Mouse (Mus musculus) splenic B cell, adult 2 months (primary cell): ENCODE measurements around the gene Cxcl15.
"Not testable (repeated sequence)": the region's sequence is repeated elsewhere in the genome, so short reads cannot be mapped to it uniquely, and the experiment has no call there.

ENCODE experiments used
- DNase-seq: peaks from one replicate; pipeline ENCODE4 v3.0.0-alpha.2; 2011; ENCODE audit warnings: low read depth, low spot score
- H3K27me3 ChIP-seq: 2 replicates; pipeline ENCODE4 v1.6.1; 2012; ENCODE audit warnings: mild to moderate bottlenecking, low read length, moderate library complexity, mixed read lengths; ENCODE audit not compliant: control insufficient read depth, poor library complexity, insufficient read depth, severe bottlenecking
- H3K36me3 ChIP-seq: 2 replicates; pipeline ENCODE4 v1.6.1; 2012; ENCODE audit warnings: mild to moderate bottlenecking, low read length, moderate library complexity, mixed read lengths; ENCODE audit not compliant: control insufficient read depth, poor library complexity, insufficient read depth, severe bottlenecking

Cxcl15 gene

GRCm38 (mm10) chr5:90777621-90778020 is 16.7 kb upstream of the Cxcl15 start:
- H3K36me3 ChIP-seq, result no peaks in the 10 kb centered on the region
- no peak for DNase-seq
- no peaks in the 10 kb centered on the region for H3K27me3 ChIP-seq

DNA sequence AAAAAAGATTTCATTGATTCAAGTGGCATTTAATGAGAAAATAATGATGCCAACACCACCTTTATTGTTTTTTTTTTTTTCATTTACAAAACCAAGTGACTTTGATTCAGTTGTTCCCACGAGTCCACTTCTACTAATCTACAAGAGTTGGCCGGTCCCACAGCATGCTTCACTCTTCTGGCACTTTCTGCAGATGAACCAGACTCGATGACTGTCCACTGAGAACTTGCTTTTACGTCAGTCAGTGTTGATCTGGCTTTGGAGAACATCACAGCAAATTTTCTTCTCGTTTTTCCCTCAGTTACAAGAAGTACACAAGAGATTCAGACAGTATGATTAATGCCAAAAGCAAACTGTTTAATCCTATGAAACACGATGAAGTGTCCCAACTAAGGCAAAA is 15.5 kb upstream of the Cxcl15 start:
- no peaks in the 10 kb centered on the region for H3K27me3 ChIP-seq
- H3K36me3 ChIP-seq, result no peaks in the 10 kb centered on the region
- no peak for DNase-seq

DNA sequence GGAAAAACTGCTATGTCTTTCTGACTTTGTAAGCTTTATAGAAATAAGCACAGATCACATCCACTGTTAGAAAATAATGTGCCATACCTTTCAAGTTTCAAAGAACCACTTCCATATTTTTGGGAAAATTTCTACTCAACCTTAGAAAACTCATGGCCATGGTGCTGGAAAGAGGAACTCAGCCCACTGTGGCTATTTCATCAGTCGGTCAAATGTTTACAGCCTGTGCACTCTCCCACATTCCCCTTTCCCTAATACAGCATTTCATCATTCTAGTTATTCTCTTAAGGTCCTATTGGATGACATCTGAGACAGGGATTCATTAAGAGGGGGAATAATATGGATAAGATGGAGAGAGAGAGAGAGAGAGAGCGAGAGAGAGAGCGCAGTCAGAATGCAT is 10.6 kb upstream of the Cxcl15 start:
- Histone ChIP-seq H3K27me3 (no peaks in the 10 kb centered on the region), H3K36me3 (no peaks in the 10 kb centered on the region)
- DNase-seq, result no peak

GRCm38 (mm10) chr5:90785659-90786588 is 8.4 kb upstream of the Cxcl15 start, which contains the start of gene Cxcl3:
TSS of gene Cxcl3 (plus strand) at chr5:90786103.
- H3K27me3 ChIP-seq, result no peaks in the 10 kb centered on the region
- H3K36me3 ChIP-seq, result no peaks in the 10 kb centered on the region
- no peak for DNase-seq

DNA sequence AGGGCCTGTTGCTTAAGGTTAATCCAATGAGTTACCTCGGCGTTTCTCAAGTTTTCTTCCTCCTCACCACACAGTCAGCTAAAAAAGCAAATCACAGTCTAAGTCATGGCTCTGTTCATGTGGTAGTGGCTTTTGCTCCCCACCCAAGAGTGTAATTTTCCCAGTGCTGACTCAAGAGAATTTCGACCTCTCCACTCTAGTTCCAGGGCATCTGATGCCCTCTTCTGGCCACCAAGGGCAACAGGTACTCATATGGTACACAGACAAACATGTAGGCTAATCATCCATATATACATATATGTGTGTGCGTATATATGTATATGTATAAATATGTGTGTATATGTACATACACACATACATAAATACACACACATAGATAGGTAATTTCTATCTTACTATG is 6.2 kb upstream of the Cxcl15 start:
- Histone ChIP-seq H3K36me3 (no peaks in the 10 kb centered on the region), H3K27me3 (no peaks in the 10 kb centered on the region)
- DNase-seq, result no peak

GRCm38 (mm10) chr5:90789306-90790073 is 4.8 kb upstream of the Cxcl15 start:
- Histone ChIP-seq H3K27me3 (no peaks in the 10 kb centered on the region), H3K36me3 (no peaks in the 10 kb centered on the region)
- no peak for DNase-seq

DNA sequence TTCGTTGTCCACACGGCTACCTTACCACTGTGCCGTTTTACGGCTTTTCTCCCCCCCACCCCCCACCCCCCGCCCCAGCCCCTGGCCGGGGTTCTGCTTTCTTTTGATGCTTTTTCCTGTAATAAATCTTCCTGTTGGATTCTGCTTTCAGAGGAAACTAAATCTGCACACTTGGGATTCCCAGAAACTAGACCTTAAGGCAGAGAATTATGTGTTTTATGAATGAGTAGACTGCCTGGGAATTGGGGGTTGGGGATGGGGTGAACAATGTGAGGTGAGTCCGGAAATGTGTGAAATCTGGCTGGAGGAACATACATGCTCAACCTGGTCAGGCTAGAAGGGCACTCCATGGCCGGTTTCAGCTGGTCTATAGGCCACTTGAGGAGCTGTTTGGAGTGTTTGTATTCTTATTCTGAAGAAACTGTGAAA is 4.2 kb upstream of the Cxcl15 start:
- H3K36me3 ChIP-seq, result no peaks in the 10 kb centered on the region
- DNase-seq, result no peak

DNA sequence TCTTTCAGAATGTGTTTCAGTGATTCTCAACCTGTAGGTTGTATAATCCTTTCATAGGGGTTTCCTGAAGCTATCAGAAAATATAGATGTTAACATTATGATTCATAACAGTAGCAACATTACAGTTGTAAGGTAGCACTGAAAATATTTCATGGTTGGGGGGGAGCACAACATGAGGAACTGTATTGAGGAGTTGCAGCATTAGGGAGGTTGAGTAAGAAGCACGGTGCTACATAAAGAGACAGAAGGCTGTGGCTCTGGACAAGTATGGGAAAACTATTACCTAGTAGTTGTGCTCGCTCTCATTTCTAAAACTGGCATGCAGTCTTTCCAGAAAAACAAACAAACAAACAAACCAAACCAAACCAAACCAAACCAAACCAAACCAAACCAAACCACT is 1.1 kb downstream of the Cxcl15 start:
- not testable (repeated sequence) for DNase-seq, H3K36me3 ChIP-seq, H3K27me3 ChIP-seq

More for the DNA sequence above, 4.2 kb upstream of the Cxcl15 start:
- no peaks in the 10 kb centered on the region for H3K27me3 ChIP-seq

DNA sequence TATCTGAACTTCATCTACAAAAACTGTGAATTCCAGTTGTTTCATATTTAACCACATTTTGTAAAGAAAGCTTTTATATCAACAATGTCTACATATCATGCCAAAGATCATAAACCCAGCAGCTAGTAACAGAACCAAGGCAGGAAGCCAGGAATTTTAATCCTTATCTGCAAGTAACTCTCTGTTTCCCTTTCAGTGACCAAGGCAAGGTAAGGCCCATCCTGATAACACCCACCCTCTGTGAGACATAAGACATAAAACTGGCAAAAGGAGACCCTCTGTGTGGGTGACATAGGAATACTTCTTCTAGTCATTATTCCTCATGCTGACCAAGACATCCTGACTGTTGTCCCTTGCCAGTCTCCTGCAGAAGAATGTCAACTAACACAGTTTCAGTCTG is 10.2 kb downstream of the Cxcl15 start:
- H3K27me3 ChIP-seq, result no peaks in the 10 kb centered on the region
- no peaks in the 10 kb centered on the region for H3K36me3 ChIP-seq
- DNase-seq, result no peak

GRCm38 (mm10) chr5:90806050-90806449 is 11.7 kb downstream of the Cxcl15 start:
- no peaks in the 10 kb centered on the region for H3K36me3 ChIP-seq
- no peaks in the 10 kb centered on the region for H3K27me3 ChIP-seq
- DNase-seq, result no peak

GRCm38 (mm10) chr5:90807176-90807950 is 13.0 kb downstream of the Cxcl15 start:
- DNase-seq, result no peak
- no peaks in the 10 kb centered on the region for H3K36me3 ChIP-seq

GRCm38 (mm10) chr5:90819756-90820155 is 25.4 kb downstream of the Cxcl15 start:
- no peaks in the 10 kb centered on the region for H3K36me3 ChIP-seq
- no peak for DNase-seq
- no peaks in the 10 kb centered on the region for H3K27me3 ChIP-seq

More at GRCm38 (mm10) chr5:90807176-90807950, 13.0 kb downstream of the Cxcl15 start:
- no peaks in the 10 kb centered on the region for H3K27me3 ChIP-seq

- H3K27me3 ChIP-seq, result no peaks in the 10 kb centered on the region
- no peak for DNase-seq
- H3K36me3 ChIP-seq, result no peaks in the 10 kb centered on the region
Observed at GRCm38 (mm10) chr5:90832145-90832767, 37.9 kb downstream of the Cxcl15 start.

DNA sequence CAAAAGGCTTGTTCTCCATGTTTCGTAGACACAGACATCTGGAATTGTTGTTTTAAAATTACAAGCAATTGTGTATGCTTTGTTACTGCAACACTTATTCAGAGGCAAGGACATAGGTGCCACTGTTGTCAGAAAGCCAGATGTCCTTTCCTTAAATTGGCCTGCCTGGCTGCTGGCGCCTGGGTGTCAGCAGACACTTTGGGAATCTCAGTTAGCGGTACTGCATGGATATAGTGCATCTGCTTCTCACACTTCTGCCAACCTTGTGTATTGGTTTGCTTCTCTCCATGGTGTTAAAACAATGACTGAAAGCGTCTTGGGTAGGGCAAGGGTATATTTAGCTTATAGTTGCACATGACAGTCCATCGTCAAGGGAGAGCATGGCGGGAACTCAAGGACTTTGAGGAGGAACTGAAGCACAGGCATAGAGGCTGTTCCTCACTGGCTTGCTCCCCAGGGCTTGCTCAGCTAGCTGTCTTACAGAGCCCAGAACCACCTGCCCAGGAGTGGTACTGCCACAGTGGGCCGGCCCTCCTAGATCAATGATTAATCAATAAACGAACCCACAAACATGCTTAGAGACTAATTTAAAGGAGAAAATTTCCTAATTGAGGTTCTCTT is 38.5 kb downstream of the Cxcl15 start:
- DNase-seq, result no peak
- Histone ChIP-seq H3K27me3 (no peaks in the 10 kb centered on the region), H3K36me3 (no peaks in the 10 kb centered on the region)
